Comparison of ENCODE assay signal across 44 mouse cellular contexts in genomic region chr14:21753367-21753766, GRCm38 (mm10). TPM values are rescaled to one million over a fixed set of nuclear protein-coding genes. Genes with fewer than 3 reads are reported as not detected.
"Had no signal": no experiment of that assay in that cellular context is flagged by ENCODE, and none has a peak within 500 bp of the region (broad histone marks: within the 10 kb centered on the region; RNA-seq: fewer than 3 reads in every experiment).

No protein-coding gene starts in this region.

- H3K4me3 ChIP-seq: heart, embryonic 10.5 days; heart, embryonic 12.5 days; heart, embryonic 13.5 days; heart, embryonic 15.5 days; hindbrain, embryonic 10.5 days; hindbrain, embryonic 12.5 days; hindbrain, embryonic 13.5 days; hindbrain, embryonic 15.5 days; intestine, embryonic 15.5 days; kidney, embryonic 15.5 days; layer of hippocampus, adult 2 months had no signal

- H3K9me3 ChIP-seq: heart, embryonic 10.5 days; heart, embryonic 12.5 days; heart, embryonic 13.5 days; heart, embryonic 15.5 days; hindbrain, embryonic 10.5 days; hindbrain, embryonic 12.5 days; hindbrain, embryonic 13.5 days; hindbrain, embryonic 15.5 days; intestine, embryonic 15.5 days; kidney, embryonic 15.5 days had no signal

- ATAC-seq: hindbrain, embryonic 16.5 days; hindbrain, postnatal 0 days; inflammation-experienced regulatory T-cells, adult 6 months; intestine, embryonic 15.5 days; intestine, embryonic 16.5 days; intestine, postnatal 0 days had no signal

- H3K9ac ChIP-seq: heart, embryonic 12.5 days; heart, embryonic 13.5 days; heart, embryonic 15.5 days; hindbrain, embryonic 12.5 days; hindbrain, embryonic 13.5 days; hindbrain, embryonic 14.5 days; hindbrain, embryonic 15.5 days; intestine, embryonic 15.5 days; kidney, embryonic 15.5 days had no signal

- H3K4me2 ChIP-seq: heart, embryonic 11.5 days; heart, embryonic 12.5 days; heart, embryonic 13.5 days; heart, embryonic 15.5 days; hindbrain, embryonic 12.5 days; hindbrain, embryonic 14.5 days; hindbrain, embryonic 15.5 days; intestine, embryonic 15.5 days; kidney, embryonic 15.5 days had no signal

- H3K36me3 ChIP-seq: heart, embryonic 10.5 days; heart, embryonic 12.5 days; heart, embryonic 13.5 days; heart, embryonic 15.5 days; hindbrain, embryonic 10.5 days; hindbrain, embryonic 12.5 days; hindbrain, embryonic 13.5 days; hindbrain, embryonic 15.5 days; intestine, embryonic 15.5 days; kidney, embryonic 15.5 days had no signal

- DNase-seq: heart, postnatal 10 days; heart, postnatal 14 days; heart, postnatal 36 days; heart, postnatal 4 days; kidney, adult 11 months; kidney, adult 18-20 months; kidney, adult 2 months; kidney, adult 8-10 months; kidney, adult 9 months; kidney, postnatal 10 days; kidney, postnatal 14 days; kidney, postnatal 25 days; kidney, postnatal 36 days; kidney, postnatal 4 days; layer of hippocampus, adult 9-11 months; layer of hippocampus, postnatal 36 days had no signal

- H3K27ac ChIP-seq: heart, embryonic 10.5 days; heart, embryonic 13.5 days; heart, embryonic 15.5 days; hindbrain, embryonic 10.5 days; hindbrain, embryonic 12.5 days; hindbrain, embryonic 13.5 days; hindbrain, embryonic 14.5 days; hindbrain, embryonic 15.5 days; hindbrain, postnatal 0 days; intestine, embryonic 15.5 days; kidney, embryonic 15.5 days; kidney, postnatal 0 days; layer of hippocampus, adult 2 months had no signal

- H3K27me3 ChIP-seq: heart, embryonic 12.5 days; heart, embryonic 13.5 days; heart, embryonic 15.5 days; hindbrain, embryonic 12.5 days; hindbrain, embryonic 13.5 days; hindbrain, embryonic 15.5 days; intestine, embryonic 15.5 days; kidney, embryonic 15.5 days had no signal

RNA-seq across cellular contexts. Expression of gene Dusp13, which starts 2.4 kb away (rescaled TPM):
- total RNA-seq: heart, postnatal 4 days; hematopoietic stem cell, adult 5-6 weeks; hindbrain, postnatal 0 days had no signal
- polyA plus RNA-seq: heart, embryonic 10.5 days; heart, embryonic 11.5 days; heart, embryonic 13.5 days; heart, embryonic 14.5 days; heart, embryonic 15.5 days; heart, embryonic 16.5 days; heart, postnatal 0 days; hindbrain, embryonic 10.5 days; hindbrain, embryonic 11.5 days; hindbrain, embryonic 13.5 days; hindbrain, embryonic 15.5 days; hindbrain, embryonic 16.5 days; inflammation-experienced regulatory T-cells, adult 6 months; intestine, embryonic 14.5 days; intestine, embryonic 15.5 days; intestine, embryonic 16.5 days; kidney, embryonic 14.5 days; kidney, postnatal 0 days had no signal

RNA-seq across cellular contexts. Expression of gene Dupd1, which starts 39.0 kb away (rescaled TPM):
- total RNA-seq: heart, postnatal 25 days; heart, postnatal 36 days; hematopoietic stem cell, adult 5-6 weeks; hindbrain, postnatal 0 days had no signal
- polyA plus RNA-seq: heart, embryonic 11.5 days; hindbrain, embryonic 11.5 days; hindbrain, embryonic 14.5 days; hindbrain, embryonic 16.5 days; inflammation-experienced regulatory T-cells, adult 6 months; intestine, embryonic 14.5 days; intestine, embryonic 15.5 days; intestine, embryonic 16.5 days; intestine, postnatal 0 days; kidney, embryonic 14.5 days; kidney, embryonic 15.5 days; kidney, postnatal 0 days; large intestine, adult 2 months had no signal
